9 mouse cellular contexts compared by ENCODE assay signal in genomic region chr5:115651821-115652220, GRCm38 (mm10). TPM values are rescaled to one million over a fixed set of nuclear protein-coding genes. Genes with fewer than 3 reads are reported as not detected.
A peak's percentile ranks its signal among the peaks of the same experiment; 100 is the strongest.
DNase-seq lines count a peak whose midpoint lies in the region; ATAC-seq and TF ChIP-seq lines count a peak whose summit lies in the region.
"Had no signal": no experiment of that assay in that cellular context is flagged by ENCODE, and none has a peak within 500 bp of the region (broad histone marks: within the 10 kb centered on the region; RNA-seq: fewer than 3 reads in every experiment).

No protein-coding gene starts in this region.

- H3K27me3 ChIP-seq in lung, embryonic 16.5 days (ENCODE audit: control insufficient read depth, insufficient read depth, low read depth, low read length): no peaks in the 10 kb centered on the region
- no peaks in the 10 kb centered on the region for H3K27me3 ChIP-seq in limb, embryonic 13.5 days
- no peaks in the 10 kb centered on the region for H3K27me3 ChIP-seq in stomach, embryonic 16.5 days (ENCODE audit: control insufficient read depth, insufficient read depth, low read length)

- peak overlapping the region; percentile 71 for H3K4me2 ChIP-seq in lung, embryonic 16.5 days (ENCODE audit: low read depth, low read length)
- peak overlapping the region; percentile 73 for H3K4me2 ChIP-seq in limb, embryonic 13.5 days (replicated peaks)
- peak overlapping the region; percentile 78 for H3K4me2 ChIP-seq in stomach, embryonic 16.5 days (ENCODE audit: low read depth, low read length)

- H3K4me1 ChIP-seq in lung, embryonic 16.5 days (replicated peaks; ENCODE audit: control insufficient read depth, insufficient read depth, low read length): peaks cover 7% of the 10 kb centered on the region
- H3K4me1 ChIP-seq in limb, embryonic 13.5 days: peaks cover 11% of the 10 kb centered on the region
- H3K4me1 ChIP-seq in stomach, embryonic 16.5 days (ENCODE audit: control insufficient read depth, insufficient read depth, low read length): 0 out of 2 replicates have a peak, but pooled peaks cover 10% of the 10 kb centered on the region

- ATAC-seq in lung, embryonic 16.5 days (ENCODE audit: low read depth): no peak
- ATAC-seq in limb, embryonic 13.5 days (ENCODE audit: low FRiP score, low read depth): no peak
- ATAC-seq in stomach, embryonic 16.5 days (ENCODE audit: insufficient read depth, low FRiP score): no peak

- peak overlapping the region; percentile 89 for H3K27ac ChIP-seq in gastrocnemius, adult 2 months
- H3K27ac ChIP-seq in lung, embryonic 16.5 days (ENCODE audit: low read length): no peak overlapping the region
- H3K27ac ChIP-seq in limb, embryonic 13.5 days: no peak overlapping the region
- peak overlapping the region; percentile 91; the same call in 1 of the 2 replicates for H3K27ac ChIP-seq in stomach, embryonic 16.5 days (ENCODE audit: low read length)

- H3K9me3 ChIP-seq in lung, embryonic 16.5 days (ENCODE audit: control insufficient read depth, low read length): no peaks in the 10 kb centered on the region
- no peaks in the 10 kb centered on the region for H3K9me3 ChIP-seq in limb, embryonic 13.5 days
- H3K9me3 ChIP-seq in stomach, embryonic 16.5 days (replicated peaks; ENCODE audit: control insufficient read depth, low read length): no peaks in the 10 kb centered on the region

- H3K4me3 ChIP-seq in gastrocnemius, adult 2 months: peak overlapping the region; percentile 79
- H3K4me3 ChIP-seq in lung, embryonic 16.5 days (ENCODE audit: low read length): no peak overlapping the region
- H3K4me3 ChIP-seq in limb, embryonic 13.5 days: peak overlapping the region; percentile 50; the same call in 1 of the 2 replicates
- 0 out of 2 replicates have a peak overlapping the region, but pooled peaks have one; percentile 50 for H3K4me3 ChIP-seq in stomach, embryonic 16.5 days (replicated peaks; ENCODE audit: low read length)

- H3K9ac ChIP-seq in lung, embryonic 16.5 days (ENCODE audit: low read length): peak overlapping the region; percentile 70; the same call in 1 of the 2 replicates
- H3K9ac ChIP-seq in limb, embryonic 13.5 days: peak overlapping the region; percentile 70
- peak overlapping the region; percentile 75 for H3K9ac ChIP-seq in stomach, embryonic 16.5 days (ENCODE audit: low read length)

- intact Hi-C loops in gastrocnemius, adult 2 months (cut with DNase I): loop anchor here (5.0 to 10.0 kb wide), 2 partner anchors 140 to 363 kb away; no protein-coding TSS in a partner anchor
- intact Hi-C loops in gastrocnemius, postnatal 36 days (cut with DNase I): no loop called here

- no peak for TF ChIP-seq CTCF in gastrocnemius, adult 2 months (IDR thresholded peaks at IDR 0.05)

- H3K36me3 ChIP-seq in lung, embryonic 16.5 days (ENCODE audit: control insufficient read depth, insufficient read depth, low read length): peaks cover 6% of the 10 kb centered on the region
- peaks cover 17% of the 10 kb centered on the region for H3K36me3 ChIP-seq in limb, embryonic 13.5 days
- H3K36me3 ChIP-seq in stomach, embryonic 16.5 days (ENCODE audit: control insufficient read depth, insufficient read depth, low read length): peaks cover 3% of the 10 kb centered on the region; the same call in 1 of the 2 replicates

- WGBS in lung, embryonic 16.5 days: 87% methylated on average over 10 of the region's 10 CpGs
- WGBS in limb, embryonic 13.5 days: 93% methylated on average over 10 of the region's 10 CpGs
- WGBS in stomach, embryonic 16.5 days: 84% methylated on average over 10 of the region's 10 CpGs

- no peak for DNase-seq in gastrocnemius, adult 2 months
- DNase-seq in gastrocnemius, postnatal 36 days: no peak
- DNase-seq in lung, adult 18-20 months: no peak
- no peak for DNase-seq in yolk sac, embryonic 10.5 days (ENCODE audit: low spot score)
- DNase-seq in testis, postnatal 14 days (ENCODE audit: low spot score): no peak
- DNase-seq: lung, adult 2 months had no signal

RNA-seq across cellular contexts. Expression of gene Rab35, which starts 20.1 kb away (rescaled TPM):
- 10 to 100 TPM; 38.5 to 39.6 TPM for total RNA-seq in gastrocnemius, adult 2 months (2021)
- total RNA-seq in gastrocnemius, postnatal 36 days (2021): 10 to 100 TPM; 31.8 to 32.8 TPM
- polyA plus RNA-seq in lung, embryonic 16.5 days (2015; fragmentation: Nextera tagmentation; extraction: Ambion mirVana): 4.5 and 7.0 TPM in 2 replicates
- polyA plus RNA-seq in limb, embryonic 13.5 days (2015; fragmentation: Nextera tagmentation; extraction: Ambion mirVana): 14.5 and 15.2 TPM in 2 replicates
- 4.4 and 5.5 TPM in 2 replicates for polyA plus RNA-seq in stomach, embryonic 16.5 days (2015; fragmentation: Nextera tagmentation; extraction: Ambion mirVana)

Comparison
In these comparisons a context has a peak if more than half of its experiments do, and no peak if none do; other contexts are left out.
1. H3K27ac ChIP-seq: peak in gastrocnemius, adult 2 months (single experiment) and stomach, embryonic 16.5 days (single experiment); none in lung, embryonic 16.5 days (single experiment) and limb, embryonic 13.5 days (single experiment).
2. Peak in every context shown above with its lines, with median percentiles within 50 percentile points of each other: H3K4me2 ChIP-seq and H3K9ac ChIP-seq.